Mouse (Mus musculus) forebrain, postnatal 0 days (tissue): ENCODE data around the gene Ssh2. TPM values are rescaled to one million over a fixed set of nuclear protein-coding genes. Genes with fewer than 3 reads are reported as not detected.
A peak's percentile ranks its signal among the peaks of the same experiment; 100 is the strongest.
"Not testable (repeated sequence)": the region's sequence is repeated elsewhere in the genome, so short reads cannot be mapped to it uniquely, and the experiment has no call there.

Source experiments
- ATAC-seq: fragments of 200-750 bp; cut with Nextera tagmentation; 2 replicates; pipeline ENCODE4 v1.8.0; 2017; ENCODE audit warnings: mild to moderate bottlenecking, moderate library complexity
- DNase-seq: peaks from one replicate; pipeline ENCODE4 v3.0.0-alpha.2; 2015
- H3K27ac ChIP-seq: fragments of 300-500 bp; sonication (generic); 2 replicates; pipeline ENCODE4 v1.5.1; 2014; ENCODE audit warnings: low read depth, mild to moderate bottlenecking, antibody characterized with exemption, low read length, moderate library complexity, mixed read lengths
- H3K27me3 ChIP-seq: fragments of 300-500 bp; sonication (generic); 2 replicates; pipeline ENCODE4 v1.6.1; 2014; ENCODE audit warnings: mild to moderate bottlenecking, low read length, mixed read lengths; ENCODE audit not compliant: insufficient read depth
- H3K36me3 ChIP-seq: fragments of 300-500 bp; sonication (generic); 2 replicates; pipeline ENCODE4 v1.6.1; 2014; ENCODE audit warnings: mild to moderate bottlenecking, moderate library complexity; ENCODE audit not compliant: insufficient read depth
- H3K4me1 ChIP-seq: fragments of 300-500 bp; sonication (generic); 2 replicates; pipeline ENCODE4 v1.6.1; 2014; ENCODE audit warnings: antibody characterized with exemption; ENCODE audit not compliant: insufficient read depth
- H3K4me2 ChIP-seq: fragments of 300-500 bp; sonication (generic); 2 replicates; pipeline ENCODE4 v1.6.1; 2014; ENCODE audit warnings: low read depth, mild to moderate bottlenecking, moderate library complexity
- H3K4me3 ChIP-seq: fragments of 300-500 bp; sonication (generic); 2 replicates; pipeline ENCODE4 v1.5.1; 2014; ENCODE audit warnings: low read depth, low read length, mixed read lengths
- H3K9ac ChIP-seq: fragments of 300-500 bp; sonication (generic); 2 replicates; pipeline ENCODE4 v1.6.1; 2014; ENCODE audit warnings: mild to moderate bottlenecking
- H3K9me3 ChIP-seq: fragments of 300-500 bp; sonication (generic); 2 replicates; pipeline ENCODE4 v1.6.1; 2016; ENCODE audit warnings: low read length
- CTCF ChIP-seq: sonication (generic); IDR thresholded peaks from 2 replicates; pipeline ENCODE4 v1.5.1; 2016; ENCODE audit warnings: antibody characterized with exemption, control low read depth, low read depth
- WGBS: fragments of 180-500 bp; shearing (Covaris S2); extraction: QIAGEN DNeasy Blood & Tissue Kit; methylation state at CpG from one replicate; pipeline ENCODE4 v1.1.7; 2014; 5-methylcytosine and 5-hydroxymethylcytosine counted together
- polyA plus RNA-seq: library from polyadenylated mRNA; unstranded; fragments of >200 nt; fragmentation: Nextera tagmentation; extraction: Ambion mirVana; gene quantifications from 2 replicates; pipeline ENCODE4 v1.2.1, GENCODE M21; 2015
- total RNA-seq: library from RNA; depleted of rRNA; stranded (reverse); fragments of >200 nt; gene quantifications from 2 replicates; pipeline ENCODE4 v1.2.3, GENCODE M21; 2014

The Ssh2 gene
- total and polyA plus RNA-seq, 2 experiments from 2014 or later, result 12.7 to 40.2 TPM

GRCm38 (mm10) chr11:77378622-77379021 lies 162.5 kb downstream of the Ssh2 start:
- Histone ChIP-seq H3K4me2 (no peak overlapping the region), H3K9me3 (no peaks in the 10 kb centered on the region), H3K36me3 (no peaks in the 10 kb centered on the region), H3K27me3 (no peaks in the 10 kb centered on the region), H3K4me3 (no peak overlapping the region), H3K9ac (no peak overlapping the region), H3K27ac (no peak overlapping the region), H3K4me1 (no peaks in the 10 kb centered on the region)
- ATAC-seq (no peak), DNase-seq (no peak)
- 97% methylated on average over 2 of the region's 2 CpGs for WGBS
- no peak for TF ChIP-seq CTCF

GRCm38 (mm10) chr11:77381174-77381573 lies 165.1 kb downstream of the Ssh2 start:
- no peak for ATAC-seq
- TF ChIP-seq CTCF, result no peak
- Histone ChIP-seq H3K4me2 (no peak overlapping the region), H3K4me3 (no peak overlapping the region), H3K27ac (no peak overlapping the region), H3K4me1 (no peaks in the 10 kb centered on the region; the same call in 1 of the 2 replicates), H3K9ac (no peak overlapping the region), H3K36me3 (no peaks in the 10 kb centered on the region), H3K27me3 (no peaks in the 10 kb centered on the region), H3K9me3 (no peaks in the 10 kb centered on the region)
- WGBS, result 87% methylated on average over 3 of the region's 3 CpGs
- DNase-seq, result no peak

GRCm38 (mm10) chr11:77384151-77384550 lies 168.1 kb downstream of the Ssh2 start:
- H3K9ac ChIP-seq, result no peak overlapping the region
- 79% methylated on average over 3 of the region's 3 CpGs for WGBS
- ATAC-seq (no peak), DNase-seq (no peak)
- TF ChIP-seq CTCF, result no peak
- H3K4me3 ChIP-seq, result no peak overlapping the region
- H3K4me1 ChIP-seq, result no peaks in the 10 kb centered on the region; the same call in 1 of the 2 replicates
- no peaks in the 10 kb centered on the region for H3K36me3 ChIP-seq
- no peak overlapping the region for H3K27ac ChIP-seq
- no peaks in the 10 kb centered on the region for H3K27me3 ChIP-seq
- H3K9me3 ChIP-seq, result no peaks in the 10 kb centered on the region
- no peak overlapping the region for H3K4me2 ChIP-seq

GRCm38 (mm10) chr11:77385706-77386690 lies 169.9 kb downstream of the Ssh2 start:
- Histone ChIP-seq H3K4me2 (no peak overlapping the region), H3K4me1 (no peaks in the 10 kb centered on the region; the same call in 1 of the 2 replicates), H3K27ac (no peak overlapping the region), H3K9me3 (no peaks in the 10 kb centered on the region), H3K27me3 (no peaks in the 10 kb centered on the region), H3K36me3 (no peaks in the 10 kb centered on the region), H3K9ac (no peak overlapping the region), H3K4me3 (no peak overlapping the region)
- no peak for TF ChIP-seq CTCF
- ATAC-seq (no peak), DNase-seq (peak; percentile 8)
- 40% methylated on average over 3 of the region's 3 CpGs for WGBS

GRCm38 (mm10) chr11:77388197-77388596 lies 172.1 kb downstream of the Ssh2 start:
- not testable (repeated sequence) for H3K36me3 ChIP-seq, H3K4me2 ChIP-seq, H3K27me3 ChIP-seq, H3K9ac ChIP-seq, ATAC-seq, H3K4me3 ChIP-seq, H3K27ac ChIP-seq, H3K4me1 ChIP-seq, DNase-seq, H3K9me3 ChIP-seq
- 88% methylated on average over 3 of the region's 3 CpGs for WGBS

GRCm38 (mm10) chr11:77395539-77395938 lies 179.5 kb downstream of the Ssh2 start:
- H3K36me3 ChIP-seq, result 0 out of 2 replicates have a peak, but pooled peaks cover 7% of the 10 kb centered on the region
- ATAC-seq (no peak), DNase-seq (no peak)
- no peaks in the 10 kb centered on the region for H3K4me1 ChIP-seq
- H3K9ac ChIP-seq, result no peak overlapping the region
- no peaks in the 10 kb centered on the region for H3K9me3 ChIP-seq
- H3K4me3 ChIP-seq, result no peak overlapping the region
- 92% methylated on average over 2 of the region's 2 CpGs for WGBS
- no peaks in the 10 kb centered on the region for H3K27me3 ChIP-seq
- no peak overlapping the region for H3K4me2 ChIP-seq
- no peak for TF ChIP-seq CTCF
- H3K27ac ChIP-seq, result no peak overlapping the region

- ATAC-seq (no peak), DNase-seq (no peak)
- no peaks in the 10 kb centered on the region for H3K27me3 ChIP-seq
- H3K4me1 ChIP-seq, result no peaks in the 10 kb centered on the region
- no peak overlapping the region for H3K4me3 ChIP-seq
- no peaks in the 10 kb centered on the region for H3K9me3 ChIP-seq
- H3K9ac ChIP-seq, result no peak overlapping the region
- no peak overlapping the region for H3K27ac ChIP-seq
- 0 out of 2 replicates have a peak, but pooled peaks cover 4% of the 10 kb centered on the region for H3K36me3 ChIP-seq
- 79% methylated on average over 2 of the region's 2 CpGs for WGBS
- H3K4me2 ChIP-seq, result no peak overlapping the region
- TF ChIP-seq CTCF, result no peak
Measured at GRCm38 (mm10) chr11:77402508-77402907, 186.4 kb downstream of the Ssh2 start.
